Mouse (Mus musculus) lung, postnatal 0 days (tissue): ENCODE measurements around the gene Slc25a13. TPM values are rescaled to one million over a fixed set of nuclear protein-coding genes. Genes with fewer than 3 reads are reported as not detected.

Experiments used
- ATAC-seq: fragments of 200-750 bp; cut with Nextera tagmentation; 2 replicates; pipeline ENCODE4 v1.8.0; 2017; ENCODE audit warnings: moderate library complexity
- DNase-seq: peaks from one replicate; pipeline ENCODE4 v3.0.0-alpha.2; 2016; ENCODE audit warnings: low spot score
- H3K27ac ChIP-seq: fragments of 300-500 bp; sonication (generic); 2 replicates; pipeline ENCODE4 v1.5.1; 2014; ENCODE audit warnings: antibody characterized with exemption, mild to moderate bottlenecking, low read length, mixed read lengths
- H3K27me3 ChIP-seq: fragments of 300-500 bp; sonication (generic); replicated peaks from 2 replicates; pipeline ENCODE4 v1.6.1; 2014; ENCODE audit warnings: low read length, mixed read lengths; ENCODE audit not compliant: insufficient read depth
- H3K36me3 ChIP-seq: fragments of 300-500 bp; sonication (generic); 2 replicates; pipeline ENCODE4 v1.6.1; 2014; ENCODE audit warnings: low read length, mixed read lengths; ENCODE audit not compliant: insufficient read depth
- H3K4me1 ChIP-seq: fragments of 300-500 bp; sonication (generic); 2 replicates; pipeline ENCODE4 v1.6.1; 2014; ENCODE audit warnings: antibody characterized with exemption, low read depth, low read length, mixed read lengths; ENCODE audit not compliant: insufficient read depth
- H3K4me2 ChIP-seq: fragments of 300-500 bp; sonication (generic); replicated peaks from 2 replicates; pipeline ENCODE4 v1.6.1; 2014; ENCODE audit warnings: low read depth, mild to moderate bottlenecking, low read length, moderate library complexity, mixed read lengths
- H3K4me3 ChIP-seq: fragments of 300-500 bp; sonication (generic); 2 replicates; pipeline ENCODE4 v1.5.1; 2014; ENCODE audit warnings: low read depth, low read length
- H3K9ac ChIP-seq: fragments of 300-500 bp; sonication (generic); replicated peaks from 2 replicates; pipeline ENCODE4 v1.6.1; 2014; ENCODE audit warnings: low read depth, mild to moderate bottlenecking
- H3K9me3 ChIP-seq: fragments of 300-500 bp; sonication (generic); 2 replicates; pipeline ENCODE4 v1.6.1; 2016; ENCODE audit warnings: low read length, mixed read lengths
- CTCF ChIP-seq: IDR thresholded peaks from 2 replicates; pipeline ENCODE4 v1.5.1; 2016; ENCODE audit warnings: antibody characterized with exemption, mild to moderate bottlenecking
- EP300 ChIP-seq: IDR thresholded peaks from 2 replicates; pipeline ENCODE4 v1.6.1; 2016; ENCODE audit warnings: antibody characterized with exemption, mild to moderate bottlenecking, control low read depth
- WGBS: fragments of 180-500 bp; shearing (Covaris S2); extraction: QIAGEN DNeasy Blood & Tissue Kit; methylation state at CpG from one replicate; pipeline ENCODE4 v1.1.7; 2014; 5-methylcytosine and 5-hydroxymethylcytosine counted together
- polyA plus RNA-seq: library from polyadenylated mRNA; unstranded; fragments of >200 nt; fragmentation: Nextera tagmentation; extraction: Ambion mirVana; gene quantifications from 2 replicates; pipeline ENCODE4 v1.2.1, GENCODE M21; 2015

Slc25a13 gene
- polyA plus RNA-seq, 1 experiment from 2014 or later: 7.1 TPM

DNA sequence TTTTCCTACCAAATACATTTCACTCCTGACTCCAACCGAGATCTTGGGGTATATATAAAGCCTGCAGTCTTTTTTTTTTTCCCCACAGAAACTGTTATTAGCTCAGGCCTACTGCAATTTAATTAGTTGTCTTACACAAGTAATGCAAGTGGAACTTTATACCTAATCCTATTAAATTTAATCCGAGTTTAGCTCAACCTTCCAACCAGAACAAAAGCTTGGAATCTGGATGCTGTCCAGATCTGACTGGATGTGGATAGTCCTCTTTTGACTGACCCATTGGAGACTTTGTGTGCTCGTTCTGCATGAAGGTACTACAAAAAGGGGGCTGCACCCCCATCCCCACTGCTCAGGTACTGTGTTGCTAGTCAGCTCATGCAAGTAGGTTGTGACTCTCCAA, 163.0 kb downstream of the Slc25a13 start:
- TF ChIP-seq EP300 (no peak), CTCF (no peak)
- DNase-seq (no peak), ATAC-seq (no peak)
- Histone ChIP-seq H3K9ac (no peak overlapping the region), H3K4me3 (no peak overlapping the region), H3K27me3 (no peaks in the 10 kb centered on the region), H3K36me3 (no peaks in the 10 kb centered on the region), H3K27ac (no peak overlapping the region), H3K9me3 (no peaks in the 10 kb centered on the region), H3K4me2 (no peak overlapping the region), H3K4me1 (no peaks in the 10 kb centered on the region)
- WGBS: 85% methylated on average over 3 of the region's 3 CpGs

GRCm38 (mm10) chr6:6052696-6053095, 164.3 kb downstream of the Slc25a13 start:
- Histone ChIP-seq H3K36me3 (no peaks in the 10 kb centered on the region), H3K4me3 (no peak overlapping the region), H3K9ac (no peak overlapping the region), H3K4me1 (no peaks in the 10 kb centered on the region), H3K4me2 (no peak overlapping the region), H3K9me3 (no peaks in the 10 kb centered on the region), H3K27me3 (no peaks in the 10 kb centered on the region), H3K27ac (no peak overlapping the region)
- ATAC-seq: no peak
- 58% methylated on average over 11 of the region's 11 CpGs for WGBS
- no peak for DNase-seq
- no peak for TF ChIP-seq CTCF
- TF ChIP-seq EP300: no peak

DNA sequence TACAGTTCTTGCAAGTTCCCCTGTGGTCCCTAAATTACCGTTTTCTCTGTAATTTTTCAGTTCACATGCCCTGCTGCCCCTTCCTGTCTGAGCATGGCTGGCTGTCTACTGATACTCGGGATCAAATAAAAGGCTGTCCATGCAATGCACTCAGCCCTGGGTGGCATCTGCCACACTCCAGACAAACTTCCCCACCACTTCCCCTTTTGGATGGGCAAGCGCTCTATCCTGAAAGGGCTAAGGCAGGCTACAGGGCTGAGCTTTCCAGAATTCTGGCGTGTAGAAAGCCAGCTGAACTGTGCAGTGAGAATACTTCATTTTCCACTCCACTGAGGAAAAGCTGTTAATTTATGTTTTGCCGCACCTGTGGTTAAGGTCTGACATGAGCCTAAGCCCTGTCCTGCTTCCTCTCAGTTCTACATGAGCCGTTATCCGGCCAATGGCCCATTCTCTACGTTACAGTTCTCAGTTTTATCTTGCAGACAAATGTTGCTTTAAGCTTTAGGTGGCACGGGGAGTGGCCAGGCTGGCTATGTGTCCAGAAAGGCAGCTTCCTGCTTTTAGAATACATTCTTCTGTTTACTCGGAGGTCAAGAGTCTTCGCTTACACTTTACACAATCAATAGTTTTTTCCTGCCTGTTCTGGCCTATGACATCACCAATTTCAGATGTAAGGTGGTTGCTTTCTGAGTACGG, 170.1 kb downstream of the Slc25a13 start:
- TF ChIP-seq EP300: no peak
- WGBS: 56% methylated on average over 12 of the region's 12 CpGs
- no peaks in the 10 kb centered on the region for H3K27me3 ChIP-seq
- ATAC-seq: no peak
- no peak overlapping the region for H3K4me2 ChIP-seq
- H3K9me3 ChIP-seq: no peaks in the 10 kb centered on the region
- no peak for DNase-seq
- H3K36me3 ChIP-seq: no peaks in the 10 kb centered on the region
- H3K27ac ChIP-seq: no peak overlapping the region
- H3K9ac ChIP-seq: no peak overlapping the region
- no peak overlapping the region for H3K4me3 ChIP-seq
- no peaks in the 10 kb centered on the region for H3K4me1 ChIP-seq

GRCm38 (mm10) chr6:6038773-6039550, 178.0 kb downstream of the Slc25a13 start:
- DNase-seq (no peak), ATAC-seq (no peak)
- Histone ChIP-seq H3K4me3 (no peak overlapping the region), H3K9me3 (no peaks in the 10 kb centered on the region), H3K4me2 (no peak overlapping the region), H3K27me3 (no peaks in the 10 kb centered on the region), H3K27ac (no peak overlapping the region), H3K9ac (no peak overlapping the region), H3K4me1 (no peaks in the 10 kb centered on the region), H3K36me3 (no peaks in the 10 kb centered on the region)
- WGBS: 66% methylated on average over 18 of the region's 18 CpGs
- no peak for TF ChIP-seq CTCF
- no peak for TF ChIP-seq EP300

DNA sequence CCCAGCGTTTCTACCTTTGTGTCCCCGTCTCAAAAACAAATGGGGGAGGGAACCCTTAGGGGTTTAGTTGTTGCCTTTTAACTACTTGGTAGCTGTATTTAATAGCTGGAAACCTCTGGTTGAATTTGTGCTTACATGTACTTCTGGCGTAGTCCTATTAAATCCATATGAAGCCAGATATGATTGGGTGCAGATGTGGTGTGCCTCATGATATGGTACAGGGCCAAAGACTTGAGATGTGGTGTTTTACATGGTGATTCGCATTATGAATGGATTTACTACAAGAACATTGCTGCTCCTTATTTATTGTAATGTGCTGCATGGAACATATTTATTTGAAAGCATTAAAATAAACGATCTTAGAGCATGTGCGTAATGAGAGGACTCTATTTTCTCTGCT, 189.3 kb downstream of the Slc25a13 start:
- no peaks in the 10 kb centered on the region for H3K27me3 ChIP-seq
- no peak for TF ChIP-seq EP300
- 82% methylated on average over 6 of the region's 6 CpGs for WGBS
- no peak for DNase-seq
- no peaks in the 10 kb centered on the region for H3K36me3 ChIP-seq
- no peak for ATAC-seq
- H3K4me2 ChIP-seq: no peak overlapping the region
- H3K4me1 ChIP-seq: no peaks in the 10 kb centered on the region
- H3K27ac ChIP-seq: no peak overlapping the region
- no peak overlapping the region for H3K9ac ChIP-seq
- H3K9me3 ChIP-seq: no peaks in the 10 kb centered on the region
- H3K4me3 ChIP-seq: no peak overlapping the region

- Histone ChIP-seq H3K9me3 (no peaks in the 10 kb centered on the region), H3K36me3 (no peaks in the 10 kb centered on the region), H3K9ac (no peak overlapping the region), H3K27me3 (no peaks in the 10 kb centered on the region), H3K4me1 (no peaks in the 10 kb centered on the region), H3K4me2 (no peak overlapping the region), H3K4me3 (no peak overlapping the region), H3K27ac (no peak overlapping the region)
- 52% methylated on average over 6 of the region's 6 CpGs for WGBS
- DNase-seq (no peak), ATAC-seq (no peak)
- no peak for TF ChIP-seq CTCF
- TF ChIP-seq EP300: no peak
These were observed 193.0 kb downstream of the Slc25a13 start for GRCm38 (mm10) chr6:6023976-6024375.
